Mouse (Mus musculus) bone marrow macrophage, adult 2 months (primary cell): ENCODE data around the gene Rps21. TPM values are rescaled to one million over a fixed set of nuclear protein-coding genes. Genes with fewer than 3 reads are reported as not detected.

Experiments used
- H3K27ac ChIP-seq: 2 replicates; pipeline ENCODE4 v1.5.1; 2012; ENCODE audit warnings: low read depth, low read length; ENCODE audit not compliant: insufficient read depth
- H3K4me1 ChIP-seq: 2 replicates; pipeline ENCODE4 v1.6.1; 2012; ENCODE audit warnings: low read length; ENCODE audit not compliant: control insufficient read depth, insufficient read depth
- H3K4me3 ChIP-seq: 2 replicates; pipeline ENCODE4 v1.5.1; 2012; ENCODE audit warnings: mild to moderate bottlenecking, low read length, moderate library complexity; ENCODE audit not compliant: insufficient read depth
- CTCF ChIP-seq: IDR thresholded peaks from 2 replicates; pipeline ENCODE4 v1.5.1; 2012; ENCODE audit warnings: low read depth, mild to moderate bottlenecking, low read length, moderate library complexity
- POLR2A ChIP-seq: IDR thresholded peaks from 2 replicates; pipeline ENCODE4 v1.6.1; 2012; ENCODE audit warnings: mild to moderate bottlenecking, low read depth, low read length, borderline replicate concordance
- polyA plus RNA-seq: library from polyadenylated mRNA; stranded (reverse); fragments of >200 nt; gene quantifications from 2 replicates; pipeline ENCODE4 v1.2.4, GENCODE M21; 2012; ENCODE audit not compliant: missing spikeins, insufficient read depth, insufficient read length

The Rps21 gene
- polyA plus RNA-seq, 1 experiment, result 1,564 TPM

DNA sequence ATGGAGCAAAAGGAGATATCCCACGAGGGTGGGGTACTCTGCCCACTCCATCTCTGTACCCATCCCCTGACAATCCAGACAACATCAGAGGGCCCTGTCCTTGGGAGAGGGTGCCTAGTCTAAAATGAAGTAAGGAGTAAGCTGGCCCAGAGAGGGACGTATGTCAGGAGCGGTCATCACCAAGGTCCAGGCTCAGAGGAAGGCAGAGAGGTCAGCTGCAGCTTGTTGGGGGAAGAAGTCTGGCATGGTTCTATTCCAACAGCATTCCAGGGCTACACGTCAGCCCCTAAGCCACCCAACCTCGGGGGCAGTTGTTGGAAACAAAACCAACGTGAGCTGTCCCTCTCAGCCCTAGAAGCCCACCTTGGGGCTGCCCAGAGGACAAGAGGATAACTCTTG is 29.1 kb upstream of the Rps21 start:
- TF ChIP-seq POLR2A, result no peak
- no peak for TF ChIP-seq CTCF
- H3K27ac ChIP-seq, result no peak overlapping the region
- no peak overlapping the region for H3K4me3 ChIP-seq
- H3K4me1 ChIP-seq, result no peaks in the 10 kb centered on the region; the same call in none of the 2 replicates

- H3K4me1 ChIP-seq, result no peaks in the 10 kb centered on the region; the same call in none of the 2 replicates
- H3K4me3 ChIP-seq, result no peak overlapping the region
- H3K27ac ChIP-seq, result no peak overlapping the region
These were observed 28.6 kb upstream of the Rps21 start for GRCm38 (mm10) chr2:180228592-180228991.

GRCm38 (mm10) chr2:180229129-180229528 is 28.0 kb upstream of the Rps21 start:
- Histone ChIP-seq H3K4me3 (no peak overlapping the region), H3K27ac (no peak overlapping the region), H3K4me1 (no peaks in the 10 kb centered on the region; the same call in none of the 2 replicates)
- no peak for TF ChIP-seq POLR2A
- TF ChIP-seq CTCF, result no peak

More at GRCm38 (mm10) chr2:180228592-180228991, 28.6 kb upstream of the Rps21 start:
- TF ChIP-seq POLR2A (no peak), CTCF (no peak)

GRCm38 (mm10) chr2:180230482-180230881 is 26.7 kb upstream of the Rps21 start:
- TF ChIP-seq POLR2A, result no peak
- TF ChIP-seq CTCF, result no peak
- Histone ChIP-seq H3K4me1 (no peaks in the 10 kb centered on the region; the same call in none of the 2 replicates), H3K4me3 (no peak overlapping the region), H3K27ac (no peak overlapping the region)

GRCm38 (mm10) chr2:180233101-180233904 is 23.9 kb upstream of the Rps21 start:
- no peaks in the 10 kb centered on the region for H3K4me1 ChIP-seq
- no peak for TF ChIP-seq POLR2A
- TF ChIP-seq CTCF, result no peak

GRCm38 (mm10) chr2:180234353-180234752 is 22.8 kb upstream of the Rps21 start:
- Histone ChIP-seq H3K4me1 (no peaks in the 10 kb centered on the region), H3K4me3 (no peak overlapping the region), H3K27ac (no peak overlapping the region)
- no peak for TF ChIP-seq CTCF
- no peak for TF ChIP-seq POLR2A

More at GRCm38 (mm10) chr2:180233101-180233904, 23.9 kb upstream of the Rps21 start:
- no peak overlapping the region for H3K4me3 ChIP-seq
- no peak overlapping the region for H3K27ac ChIP-seq

- TF ChIP-seq CTCF (no peak), POLR2A (no peak)
- H3K27ac ChIP-seq, result no peak overlapping the region
- no peak overlapping the region for H3K4me3 ChIP-seq
- H3K4me1 ChIP-seq, result no peaks in the 10 kb centered on the region
These were observed 22.2 kb upstream of the Rps21 start for GRCm38 (mm10) chr2:180234980-180235379.

GRCm38 (mm10) chr2:180235788-180236187 is 21.4 kb upstream of the Rps21 start:
- no peak overlapping the region for H3K27ac ChIP-seq
- H3K4me1 ChIP-seq, result no peaks in the 10 kb centered on the region
- TF ChIP-seq POLR2A (no peak), CTCF (no peak)
- no peak overlapping the region for H3K4me3 ChIP-seq

DNA sequence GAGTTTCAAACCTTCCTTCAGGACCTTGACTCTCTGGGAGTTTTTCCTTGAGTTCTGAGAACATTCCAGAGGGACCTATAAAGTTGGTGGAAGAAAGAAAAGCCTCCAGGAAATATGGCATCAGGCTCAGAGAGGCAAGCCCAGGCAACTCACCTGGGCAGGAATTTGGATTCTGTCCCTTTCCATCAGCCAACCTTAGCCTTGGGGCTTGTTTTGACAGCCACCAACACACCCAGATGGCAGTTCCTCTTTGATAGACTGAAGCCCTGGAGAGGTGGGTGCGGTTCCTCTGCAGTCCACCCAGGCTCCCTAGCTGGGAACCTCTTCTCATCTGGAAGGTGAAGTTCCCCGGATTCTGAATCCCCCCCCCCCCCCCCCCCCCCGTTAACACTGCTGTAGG is 20.7 kb upstream of the Rps21 start:
- TF ChIP-seq POLR2A, result no peak
- Histone ChIP-seq H3K4me1 (no peaks in the 10 kb centered on the region), H3K4me3 (no peak overlapping the region), H3K27ac (no peak overlapping the region)

DNA sequence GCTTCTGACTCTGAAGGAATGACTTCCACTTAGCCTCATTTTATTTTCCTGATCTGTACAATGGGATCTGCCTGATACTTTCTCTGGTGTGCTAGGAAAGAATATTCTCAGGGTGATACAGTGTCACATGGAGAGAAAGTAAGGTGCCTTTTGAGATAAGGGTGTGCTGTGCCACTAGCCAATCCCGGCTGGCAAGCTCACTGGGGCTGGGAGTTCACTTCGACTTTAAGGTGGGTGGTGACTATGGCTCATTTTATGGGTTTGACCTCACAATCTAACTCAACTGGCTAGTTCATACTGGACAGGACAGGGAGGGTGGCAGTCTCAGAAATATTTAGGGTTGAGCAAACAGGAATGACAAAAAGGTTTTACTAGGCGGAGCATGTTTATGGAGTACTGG is 20.2 kb upstream of the Rps21 start:
- Histone ChIP-seq H3K4me1 (no peaks in the 10 kb centered on the region), H3K27ac (no peak overlapping the region), H3K4me3 (no peak overlapping the region)
- no peak for TF ChIP-seq POLR2A
- no peak for TF ChIP-seq CTCF
